Mouse (Mus musculus) spleen, adult 10 weeks (tissue): ENCODE results near the gene Ces2h. TPM values are rescaled to one million over a fixed set of nuclear protein-coding genes. Genes with fewer than 3 reads are reported as not detected.

ENCODE experiments used
- polyA plus RNA-seq: library from polyadenylated mRNA; stranded (reverse); fragments of 350-450 nt; fragmentation: Illumina TruSeq; extraction: RNeasy Lipid Tissue Mini Kit (QIAGEN cat#74804); gene quantifications from one replicate; pipeline ENCODE4 v1.2.3, GENCODE M21; 2015; ENCODE audit warnings: low replicate concordance; ENCODE audit not compliant: insufficient read depth

Ces2h gene
- not detected for polyA plus RNA-seq

DNA sequence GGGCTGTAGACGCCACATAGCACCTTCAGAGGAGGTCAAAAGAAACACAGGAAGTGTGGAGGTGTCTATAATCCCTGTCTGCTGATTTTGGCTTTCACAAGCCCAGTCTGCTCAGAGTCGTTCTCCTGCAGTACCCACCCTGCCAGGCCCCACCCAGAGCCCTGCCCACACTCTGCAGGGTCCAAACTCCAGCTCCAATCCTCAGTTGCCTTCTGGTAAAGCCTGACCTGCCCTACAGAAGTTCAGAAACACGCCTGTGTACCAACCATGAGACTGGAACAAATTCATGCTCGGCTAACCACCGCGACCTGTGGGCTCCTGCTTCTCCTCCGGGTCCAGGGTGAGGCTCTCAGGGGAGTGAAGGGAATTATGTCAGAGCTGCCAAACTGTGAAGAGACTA lies at the start of gene Ces2h:
Gene Ces2h (plus strand): TSS at position 268 of the 400 bp plus-strand sequence.

DNA sequence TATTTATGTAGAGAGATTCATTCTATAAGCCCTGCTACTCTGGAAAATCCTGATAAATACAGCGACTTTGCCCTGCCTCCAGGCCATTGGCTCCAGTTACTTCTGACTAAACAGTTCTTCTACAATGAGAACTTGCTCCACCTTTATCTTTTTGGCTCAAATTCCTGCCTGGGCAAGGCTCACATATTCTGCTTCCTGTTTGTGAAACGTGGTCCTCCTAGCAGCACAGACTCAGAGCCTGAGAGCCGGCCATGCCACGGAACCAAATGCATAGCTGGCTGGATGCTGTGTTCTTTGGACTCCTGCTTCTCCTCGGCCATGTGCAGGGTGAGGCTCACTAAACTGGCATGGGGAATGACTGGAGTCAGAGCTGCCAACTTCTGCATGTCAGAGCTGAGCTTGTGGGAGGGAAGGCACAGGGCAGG lies 39.1 kb upstream of the Ces2h start, which contains the start of gene Ces2g:
Gene Ces2g (plus strand): TSS at position 182 of the 425 bp plus-strand sequence.

DNA sequence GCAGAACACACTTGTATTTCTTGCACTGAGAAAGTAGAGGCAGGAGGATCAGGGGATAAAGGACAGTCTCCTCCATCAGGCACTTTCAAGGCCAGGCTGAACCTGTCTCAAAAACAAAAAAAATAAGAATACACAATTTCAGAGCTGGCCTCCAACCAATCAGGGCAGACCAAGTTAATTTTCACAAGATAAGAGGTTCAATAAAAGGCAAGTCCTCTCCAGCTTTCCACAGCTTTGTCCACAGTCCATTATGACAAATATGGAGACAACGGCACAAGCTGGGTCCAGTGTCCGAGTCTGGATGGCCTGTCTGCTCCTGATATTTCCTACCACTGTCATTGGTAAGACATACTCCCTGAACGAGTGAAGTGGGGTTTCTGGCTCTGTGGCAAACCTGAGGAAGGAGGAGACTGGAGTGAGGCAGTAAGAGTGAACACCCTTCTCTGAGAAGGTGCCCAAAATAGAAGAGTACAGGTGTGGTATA lies 47.8 kb downstream of the Ces2h start, which contains the start of gene Ces3a:
Gene Ces3a (plus strand): TSS at position 231 of the 484 bp plus-strand sequence.

Other genes starting within 250 kb of the Ces2h start
- 0.08 TPM for gene Ces2b, start 169.3 kb upstream of the Ces2h start, polyA plus RNA-seq
- gene Ces2c, start 153.8 kb upstream of the Ces2h start, polyA plus RNA-seq, result 0.91 TPM
- gene Ces2e, start 74.6 kb upstream of the Ces2h start, polyA plus RNA-seq, result 0.21 TPM
- not detected for gene Ces2f, start 53.5 kb upstream of the Ces2h start, polyA plus RNA-seq
- gene Ces2g, start 39.1 kb upstream of the Ces2h start, polyA plus RNA-seq, result 8.7 TPM
- gene Ces3a, start 47.7 kb downstream of the Ces2h start, polyA plus RNA-seq, result not detected
- gene Ces3b, start 82.9 kb downstream of the Ces2h start, polyA plus RNA-seq, result not detected
- not detected for gene Ces4a, start 130.9 kb downstream of the Ces2h start, polyA plus RNA-seq
- gene Cbfb, start 169.8 kb downstream of the Ces2h start, polyA plus RNA-seq, result 149 TPM
- 22.6 TPM for gene D230025D16Rik, start 224.3 kb downstream of the Ces2h start, polyA plus RNA-seq